Mouse (Mus musculus): ENCODE measurements at regions not wholly inside any gene's neighbourhood (a gene's known extent, or its start where the extent isn't known, plus 50 kb on each side); places are given as distances from the start of the nearest gene placed in this dataset.

- Histone ChIP-seq H3K27ac (ENCODE audit: low read depth) (no peak overlapping the region), H3K4me3 (ENCODE audit: low read depth, low read length) (no peak overlapping the region), H3K4me1 (ENCODE audit: insufficient read depth) (no peaks in the 10 kb centered on the region), H3K9me3 (ENCODE audit: low read depth, low read length) (no peaks in the 10 kb centered on the region), H3K27me3 (ENCODE audit: insufficient read depth, low read length) (no peaks in the 10 kb centered on the region), H3K4me2 (no peak overlapping the region), H3K9ac (no peak overlapping the region), H3K36me3 (ENCODE audit: insufficient read depth) (no peaks in the 10 kb centered on the region)
- DNase-seq (no peak), ATAC-seq (ENCODE audit: insufficient read depth) (no peak)
- TF ChIP-seq CTCF (IDR thresholded peaks at IDR 0.05; ENCODE audit: low read depth): no peak
- 74% methylated on average over 7 of the region's 7 CpGs for WGBS
These were observed 406.8 kb downstream of the Tns1 start for GRCm38 (mm10) chr1:73717401-73717800.

GRCm38 (mm10) chr1:73716901-73717300 lies 407.3 kb downstream of the Tns1 start:
- H3K27ac ChIP-seq (ENCODE audit: low read depth): no peak overlapping the region
- no peak for DNase-seq

GRCm38 (mm10) chr1:73715571-73715970 lies 408.7 kb downstream of the Tns1 start:
- no peak for DNase-seq
- no peak overlapping the region for H3K4me2 ChIP-seq
- peak; percentile 33; the same call in 1 of the 2 replicates for TF ChIP-seq CTCF (IDR thresholded peaks at IDR 0.05; ENCODE audit: low read depth)
- H3K36me3 ChIP-seq (ENCODE audit: insufficient read depth): no peaks in the 10 kb centered on the region
- no peak overlapping the region for H3K4me3 ChIP-seq (ENCODE audit: low read depth, low read length)
- H3K27ac ChIP-seq (ENCODE audit: low read depth): no peak overlapping the region
- H3K9me3 ChIP-seq (ENCODE audit: low read depth, low read length): no peaks in the 10 kb centered on the region
- no peaks in the 10 kb centered on the region for H3K4me1 ChIP-seq (ENCODE audit: insufficient read depth)
- H3K9ac ChIP-seq: no peak overlapping the region
- WGBS: 59% methylated on average over 2 of the region's 2 CpGs
- no peaks in the 10 kb centered on the region for H3K27me3 ChIP-seq (ENCODE audit: insufficient read depth, low read length)
- ATAC-seq (ENCODE audit: insufficient read depth): no peak

More at GRCm38 (mm10) chr1:73716901-73717300, 407.3 kb downstream of the Tns1 start:
- Histone ChIP-seq H3K27me3 (ENCODE audit: insufficient read depth, low read length) (no peaks in the 10 kb centered on the region), H3K4me3 (ENCODE audit: low read depth, low read length) (no peak overlapping the region), H3K9ac (no peak overlapping the region), H3K4me2 (no peak overlapping the region), H3K36me3 (ENCODE audit: insufficient read depth) (no peaks in the 10 kb centered on the region), H3K4me1 (ENCODE audit: insufficient read depth) (no peaks in the 10 kb centered on the region), H3K9me3 (ENCODE audit: low read depth, low read length) (no peaks in the 10 kb centered on the region)
- ATAC-seq (ENCODE audit: insufficient read depth): no peak
- no peak for TF ChIP-seq CTCF (IDR thresholded peaks at IDR 0.05; ENCODE audit: low read depth)

- no peaks in the 10 kb centered on the region for H3K27me3 ChIP-seq (ENCODE audit: insufficient read depth, low read length)
- no peak overlapping the region for H3K27ac ChIP-seq (ENCODE audit: low read depth)
- ATAC-seq (ENCODE audit: insufficient read depth): peak; percentile 54
- no peak overlapping the region for H3K4me2 ChIP-seq
- no peak for TF ChIP-seq CTCF (IDR thresholded peaks at IDR 0.05; ENCODE audit: low read depth)
- H3K9me3 ChIP-seq (ENCODE audit: low read depth, low read length): no peaks in the 10 kb centered on the region
- H3K4me3 ChIP-seq (ENCODE audit: low read depth, low read length): no peak overlapping the region
- 17% methylated on average over 4 of the region's 4 CpGs for WGBS
- H3K4me1 ChIP-seq (ENCODE audit: insufficient read depth): no peaks in the 10 kb centered on the region
- DNase-seq: no peak
- no peak overlapping the region for H3K9ac ChIP-seq
- no peaks in the 10 kb centered on the region for H3K36me3 ChIP-seq (ENCODE audit: insufficient read depth)
These were observed 421.8 kb downstream of the Tns1 start for GRCm38 (mm10) chr1:73702428-73702842.

- H3K9me3 ChIP-seq (ENCODE audit: low read depth, low read length): no peaks in the 10 kb centered on the region
- no peaks in the 10 kb centered on the region for H3K27me3 ChIP-seq (ENCODE audit: insufficient read depth, low read length)
- H3K36me3 ChIP-seq (ENCODE audit: insufficient read depth): no peaks in the 10 kb centered on the region
- TF ChIP-seq CTCF (IDR thresholded peaks at IDR 0.05; ENCODE audit: low read depth): no peak
- no peak overlapping the region for H3K4me2 ChIP-seq
- no peaks in the 10 kb centered on the region for H3K4me1 ChIP-seq (ENCODE audit: insufficient read depth)
- no peak overlapping the region for H3K4me3 ChIP-seq (ENCODE audit: low read depth, low read length)
- no peak overlapping the region for H3K27ac ChIP-seq (ENCODE audit: low read depth)
- WGBS: 40% methylated on average over 2 of the region's 2 CpGs
- ATAC-seq (ENCODE audit: insufficient read depth) (no peak), DNase-seq (no peak)
- no peak overlapping the region for H3K9ac ChIP-seq
These were observed 430.7 kb downstream of the Tns1 start for GRCm38 (mm10) chr1:73693537-73693936.

- Histone ChIP-seq H3K4me2 (no peak overlapping the region), H3K36me3 (ENCODE audit: insufficient read depth) (no peaks in the 10 kb centered on the region), H3K27ac (ENCODE audit: low read depth) (no peak overlapping the region), H3K27me3 (ENCODE audit: insufficient read depth, low read length) (no peaks in the 10 kb centered on the region), H3K9ac (no peak overlapping the region), H3K4me3 (ENCODE audit: low read depth, low read length) (no peak overlapping the region), H3K4me1 (ENCODE audit: insufficient read depth) (peaks cover 9% of the 10 kb centered on the region; the same call in 1 of the 2 replicates), H3K9me3 (ENCODE audit: low read depth, low read length) (no peaks in the 10 kb centered on the region)
- no peak for DNase-seq
- no peak for ATAC-seq (ENCODE audit: insufficient read depth)
- WGBS: 80% methylated on average over 4 of the region's 4 CpGs
- no peak for TF ChIP-seq CTCF (IDR thresholded peaks at IDR 0.05; ENCODE audit: low read depth)
These were observed 438.5 kb downstream of the Tns1 start for GRCm38 (mm10) chr1:73685734-73686133.

GRCm38 (mm10) chr1:73685066-73685465 lies 439.2 kb downstream of the Tns1 start:
- Histone ChIP-seq H3K4me3 (ENCODE audit: low read depth, low read length) (no peak overlapping the region), H3K4me2 (no peak overlapping the region), H3K36me3 (ENCODE audit: insufficient read depth) (no peaks in the 10 kb centered on the region), H3K9ac (no peak overlapping the region), H3K4me1 (ENCODE audit: insufficient read depth) (peaks cover 9% of the 10 kb centered on the region; the same call in 1 of the 2 replicates), H3K27ac (ENCODE audit: low read depth) (no peak overlapping the region), H3K9me3 (ENCODE audit: low read depth, low read length) (no peaks in the 10 kb centered on the region), H3K27me3 (ENCODE audit: insufficient read depth, low read length) (no peaks in the 10 kb centered on the region)
- TF ChIP-seq CTCF (IDR thresholded peaks at IDR 0.05; ENCODE audit: low read depth): no peak
- 62% methylated on average over 4 of the region's 4 CpGs for WGBS
- ATAC-seq (ENCODE audit: insufficient read depth) (no peak), DNase-seq (no peak)

- no peak overlapping the region for H3K9ac ChIP-seq
- no peaks in the 10 kb centered on the region for H3K9me3 ChIP-seq (ENCODE audit: low read depth, low read length)
- H3K27ac ChIP-seq (ENCODE audit: low read depth): peak overlapping the region; percentile 69; the same call in 1 of the 2 replicates
- 62% methylated on average over 5 of the region's 5 CpGs for WGBS
- no peaks in the 10 kb centered on the region for H3K27me3 ChIP-seq (ENCODE audit: insufficient read depth, low read length)
- DNase-seq: no peak
- no peaks in the 10 kb centered on the region for H3K36me3 ChIP-seq (ENCODE audit: insufficient read depth)
- peaks cover 9% of the 10 kb centered on the region; the same call in 1 of the 2 replicates for H3K4me1 ChIP-seq (ENCODE audit: insufficient read depth)
- H3K4me2 ChIP-seq: no peak overlapping the region
- no peak overlapping the region for H3K4me3 ChIP-seq (ENCODE audit: low read depth, low read length)
- no peak for TF ChIP-seq CTCF (IDR thresholded peaks at IDR 0.05; ENCODE audit: low read depth)
- ATAC-seq (ENCODE audit: insufficient read depth): no peak
These were observed 440.1 kb downstream of the Tns1 start for GRCm38 (mm10) chr1:73684166-73684565.

Measured in lung, embryonic 14.5 days (tissue).